Mouse (Mus musculus): ENCODE results near the gene Zfp536. TPM values are rescaled to one million over a fixed set of nuclear protein-coding genes. Genes with fewer than 3 reads are reported as not detected.

Gene Zfp536
- polyA plus RNA-seq, 1 experiment from 2014 or later = 11.5 TPM

- no peak overlapping the region for H3K4me3 ChIP-seq (ENCODE audit: low read depth, low read length)
- DNase-seq (ENCODE audit: low spot score) (no peak), ATAC-seq (replicated peaks; ENCODE audit: low FRiP score, low TSS enrichment, low read depth) (no peak)
- no peaks in the 10 kb centered on the region for H3K4me1 ChIP-seq (replicated peaks; ENCODE audit: control insufficient read depth, insufficient read depth, low read length)
- H3K27me3 ChIP-seq (replicated peaks; ENCODE audit: control insufficient read depth, insufficient read depth, low read length) = no peaks in the 10 kb centered on the region
- 76% methylated on average over 2 of the region's 2 CpGs for WGBS
- no peaks in the 10 kb centered on the region for H3K36me3 ChIP-seq (ENCODE audit: control insufficient read depth, insufficient read depth, low read length)
- no peak overlapping the region for H3K4me2 ChIP-seq (ENCODE audit: low read length)
- H3K27ac ChIP-seq (ENCODE audit: low read depth) = no peak overlapping the region
- H3K9ac ChIP-seq (ENCODE audit: low read length) = no peak overlapping the region
- H3K9me3 ChIP-seq (ENCODE audit: control insufficient read depth, low read length) = no peaks in the 10 kb centered on the region
These were observed 245.6 kb downstream of the Zfp536 start for GRCm38 (mm10) chr7:37527890-37528289.

- Histone ChIP-seq H3K4me2 (ENCODE audit: low read length) (no peak overlapping the region), H3K27me3 (replicated peaks; ENCODE audit: control insufficient read depth, insufficient read depth, low read length) (no peaks in the 10 kb centered on the region), H3K4me3 (ENCODE audit: low read depth, low read length) (no peak overlapping the region), H3K36me3 (ENCODE audit: control insufficient read depth, insufficient read depth, low read length) (no peaks in the 10 kb centered on the region), H3K9me3 (ENCODE audit: control insufficient read depth, low read length) (no peaks in the 10 kb centered on the region), H3K9ac (ENCODE audit: low read length) (no peak overlapping the region), H3K4me1 (replicated peaks; ENCODE audit: control insufficient read depth, insufficient read depth, low read length) (no peaks in the 10 kb centered on the region), H3K27ac (ENCODE audit: low read depth) (no peak overlapping the region)
- DNase-seq (ENCODE audit: low spot score) (no peak), ATAC-seq (replicated peaks; ENCODE audit: low FRiP score, low TSS enrichment, low read depth) (no peak)
- 70% methylated on average over 2 of the region's 2 CpGs for WGBS
These were observed 252.0 kb downstream of the Zfp536 start for GRCm38 (mm10) chr7:37521407-37521806.

GRCm38 (mm10) chr7:37510933-37511675 lies 262.3 kb downstream of the Zfp536 start:
- DNase-seq (ENCODE audit: low spot score) (no peak), ATAC-seq (replicated peaks; ENCODE audit: low FRiP score, low TSS enrichment, low read depth) (no peak)
- Histone ChIP-seq H3K36me3 (ENCODE audit: control insufficient read depth, insufficient read depth, low read length) (no peaks in the 10 kb centered on the region), H3K27me3 (replicated peaks; ENCODE audit: control insufficient read depth, insufficient read depth, low read length) (no peaks in the 10 kb centered on the region), H3K4me2 (ENCODE audit: low read length) (no peak overlapping the region), H3K4me1 (replicated peaks; ENCODE audit: control insufficient read depth, insufficient read depth, low read length) (0 out of 2 replicates have a peak, but pooled peaks cover 4% of the 10 kb centered on the region), H3K27ac (ENCODE audit: low read depth) (no peak overlapping the region), H3K4me3 (ENCODE audit: low read depth, low read length) (no peak overlapping the region), H3K9me3 (ENCODE audit: control insufficient read depth, low read length) (no peaks in the 10 kb centered on the region), H3K9ac (ENCODE audit: low read length) (no peak overlapping the region)
- WGBS = 63% methylated on average over 8 of the region's 8 CpGs

GRCm38 (mm10) chr7:37509700-37510099 lies 263.7 kb downstream of the Zfp536 start:
- no peak for ATAC-seq (replicated peaks; ENCODE audit: low FRiP score, low TSS enrichment, low read depth)

GRCm38 (mm10) chr7:37505548-37505947 lies 267.9 kb downstream of the Zfp536 start:
- no peak for ATAC-seq (replicated peaks; ENCODE audit: low FRiP score, low TSS enrichment, low read depth)
- Histone ChIP-seq H3K4me3 (ENCODE audit: low read depth, low read length) (no peak overlapping the region), H3K27ac (ENCODE audit: low read depth) (no peak overlapping the region), H3K36me3 (ENCODE audit: control insufficient read depth, insufficient read depth, low read length) (no peaks in the 10 kb centered on the region), H3K4me1 (replicated peaks; ENCODE audit: control insufficient read depth, insufficient read depth, low read length) (no peaks in the 10 kb centered on the region), H3K27me3 (replicated peaks; ENCODE audit: control insufficient read depth, insufficient read depth, low read length) (no peaks in the 10 kb centered on the region), H3K9me3 (ENCODE audit: control insufficient read depth, low read length) (no peaks in the 10 kb centered on the region), H3K9ac (ENCODE audit: low read length) (no peak overlapping the region), H3K4me2 (ENCODE audit: low read length) (no peak overlapping the region)
- WGBS = 54% methylated on average over 7 of the region's 7 CpGs
- no peak for DNase-seq (ENCODE audit: low spot score)

More at GRCm38 (mm10) chr7:37509700-37510099, 263.7 kb downstream of the Zfp536 start:
- no peak overlapping the region for H3K4me2 ChIP-seq (ENCODE audit: low read length)
- 78% methylated on average over 9 of the region's 9 CpGs for WGBS
- no peaks in the 10 kb centered on the region for H3K27me3 ChIP-seq (replicated peaks; ENCODE audit: control insufficient read depth, insufficient read depth, low read length)
- H3K9me3 ChIP-seq (ENCODE audit: control insufficient read depth, low read length) = no peaks in the 10 kb centered on the region
- no peak overlapping the region for H3K9ac ChIP-seq (ENCODE audit: low read length)
- H3K27ac ChIP-seq (ENCODE audit: low read depth) = no peak overlapping the region
- H3K36me3 ChIP-seq (ENCODE audit: control insufficient read depth, insufficient read depth, low read length) = no peaks in the 10 kb centered on the region
- 0 out of 2 replicates have a peak, but pooled peaks cover 4% of the 10 kb centered on the region for H3K4me1 ChIP-seq (replicated peaks; ENCODE audit: control insufficient read depth, insufficient read depth, low read length)
- H3K4me3 ChIP-seq (ENCODE audit: low read depth, low read length) = no peak overlapping the region
- DNase-seq (ENCODE audit: low spot score) = no peak

GRCm38 (mm10) chr7:37505096-37505495 lies 268.3 kb downstream of the Zfp536 start:
- no peaks in the 10 kb centered on the region for H3K27me3 ChIP-seq (replicated peaks; ENCODE audit: control insufficient read depth, insufficient read depth, low read length)
- WGBS = 77% methylated on average over 11 of the region's 11 CpGs
- no peaks in the 10 kb centered on the region for H3K36me3 ChIP-seq (ENCODE audit: control insufficient read depth, insufficient read depth, low read length)
- ATAC-seq (replicated peaks; ENCODE audit: low FRiP score, low TSS enrichment, low read depth) (no peak), DNase-seq (ENCODE audit: low spot score) (no peak)
- no peak overlapping the region for H3K4me2 ChIP-seq (ENCODE audit: low read length)
- no peaks in the 10 kb centered on the region for H3K9me3 ChIP-seq (ENCODE audit: control insufficient read depth, low read length)
- H3K4me1 ChIP-seq (replicated peaks; ENCODE audit: control insufficient read depth, insufficient read depth, low read length) = no peaks in the 10 kb centered on the region
- no peak overlapping the region for H3K9ac ChIP-seq (ENCODE audit: low read length)
- H3K27ac ChIP-seq (ENCODE audit: low read depth) = no peak overlapping the region
- no peak overlapping the region for H3K4me3 ChIP-seq (ENCODE audit: low read depth, low read length)

- ATAC-seq (replicated peaks; ENCODE audit: low FRiP score, low TSS enrichment, low read depth) (no peak), DNase-seq (ENCODE audit: low spot score) (no peak)
- Histone ChIP-seq H3K36me3 (ENCODE audit: control insufficient read depth, insufficient read depth, low read length) (no peaks in the 10 kb centered on the region), H3K27ac (ENCODE audit: low read depth) (no peak overlapping the region), H3K9ac (ENCODE audit: low read length) (no peak overlapping the region), H3K4me3 (ENCODE audit: low read depth, low read length) (no peak overlapping the region), H3K4me2 (ENCODE audit: low read length) (no peak overlapping the region), H3K27me3 (replicated peaks; ENCODE audit: control insufficient read depth, insufficient read depth, low read length) (no peaks in the 10 kb centered on the region), H3K4me1 (replicated peaks; ENCODE audit: control insufficient read depth, insufficient read depth, low read length) (no peaks in the 10 kb centered on the region), H3K9me3 (ENCODE audit: control insufficient read depth, low read length) (no peaks in the 10 kb centered on the region)
- 67% methylated on average over 5 of the region's 5 CpGs for WGBS
These were observed 274.6 kb downstream of the Zfp536 start for GRCm38 (mm10) chr7:37498881-37499280.

- DNase-seq (ENCODE audit: low spot score) = no peak
- H3K4me3 ChIP-seq (ENCODE audit: low read depth, low read length) = no peak overlapping the region
- no peaks in the 10 kb centered on the region for H3K36me3 ChIP-seq (ENCODE audit: control insufficient read depth, insufficient read depth, low read length)
- WGBS = 39% methylated on average over 9 of the region's 9 CpGs
- H3K4me1 ChIP-seq (replicated peaks; ENCODE audit: control insufficient read depth, insufficient read depth, low read length) = no peaks in the 10 kb centered on the region
- H3K4me2 ChIP-seq (ENCODE audit: low read length) = no peak overlapping the region
- H3K27ac ChIP-seq (ENCODE audit: low read depth) = no peak overlapping the region
- H3K9me3 ChIP-seq (ENCODE audit: control insufficient read depth, low read length) = no peaks in the 10 kb centered on the region
- no peaks in the 10 kb centered on the region for H3K27me3 ChIP-seq (replicated peaks; ENCODE audit: control insufficient read depth, insufficient read depth, low read length)
- no peak overlapping the region for H3K9ac ChIP-seq (ENCODE audit: low read length)
- ATAC-seq (replicated peaks; ENCODE audit: low FRiP score, low TSS enrichment, low read depth) = no peak
These were observed 276.9 kb downstream of the Zfp536 start for GRCm38 (mm10) chr7:37496491-37496890.

GRCm38 (mm10) chr7:37490312-37490711 lies 283.1 kb downstream of the Zfp536 start:
- no peaks in the 10 kb centered on the region for H3K9me3 ChIP-seq (ENCODE audit: control insufficient read depth, low read length)
- ATAC-seq (replicated peaks; ENCODE audit: low FRiP score, low TSS enrichment, low read depth) (no peak), DNase-seq (ENCODE audit: low spot score) (no peak)
- no peaks in the 10 kb centered on the region for H3K36me3 ChIP-seq (ENCODE audit: control insufficient read depth, insufficient read depth, low read length)
- no peaks in the 10 kb centered on the region for H3K4me1 ChIP-seq (replicated peaks; ENCODE audit: control insufficient read depth, insufficient read depth, low read length)
- H3K9ac ChIP-seq (ENCODE audit: low read length) = no peak overlapping the region
- 86% methylated on average over 5 of the region's 5 CpGs for WGBS
- no peaks in the 10 kb centered on the region for H3K27me3 ChIP-seq (replicated peaks; ENCODE audit: control insufficient read depth, insufficient read depth, low read length)
- H3K4me2 ChIP-seq (ENCODE audit: low read length) = no peak overlapping the region
- no peak overlapping the region for H3K4me3 ChIP-seq (ENCODE audit: low read depth, low read length)
- no peak overlapping the region for H3K27ac ChIP-seq (ENCODE audit: low read depth)
